Mouse (Mus musculus) liver, postnatal 0 days (tissue): ENCODE measurements at regions not wholly inside any gene's neighbourhood (a gene's known extent, or its start where the extent isn't known, plus 50 kb on each side); places are given as distances from the start of the nearest gene placed in this dataset.
A peak's percentile ranks its signal among the peaks of the same experiment; 100 is the strongest.

ENCODE experiments used
- ATAC-seq: fragments of 200-750 bp; cut with Nextera tagmentation; 2 replicates; pipeline ENCODE4 v1.8.0; 2017; ENCODE audit warnings: mild to moderate bottlenecking, moderate library complexity
- DNase-seq: peaks from one replicate; pipeline ENCODE4 v3.0.0-alpha.2; 2016
- H3K27ac ChIP-seq: fragments of 300-500 bp; sonication (generic); 2 replicates; pipeline ENCODE4 v1.5.1; 2014; ENCODE audit warnings: antibody characterized with exemption, moderate library complexity, mild to moderate bottlenecking, low read depth
- H3K27me3 ChIP-seq: fragments of 300-500 bp; sonication (generic); 2 replicates; pipeline ENCODE4 v1.6.1; 2014; ENCODE audit warnings: low read length, control low read depth, mixed read lengths; ENCODE audit not compliant: insufficient read depth
- H3K36me3 ChIP-seq: fragments of 300-500 bp; sonication (generic); replicated peaks from 2 replicates; pipeline ENCODE4 v1.6.1; 2014; ENCODE audit warnings: mild to moderate bottlenecking, control low read depth, low read length, moderate library complexity, mixed read lengths; ENCODE audit not compliant: insufficient read depth
- H3K4me1 ChIP-seq: fragments of 300-500 bp; sonication (generic); 2 replicates; pipeline ENCODE4 v1.6.1; 2014; ENCODE audit warnings: antibody characterized with exemption, mild to moderate bottlenecking, control low read depth; ENCODE audit not compliant: insufficient read depth
- H3K4me2 ChIP-seq: fragments of 300-500 bp; sonication (generic); 2 replicates; pipeline ENCODE4 v1.6.1; 2014; ENCODE audit warnings: low read depth, mild to moderate bottlenecking, low read length, moderate library complexity, mixed read lengths
- H3K4me3 ChIP-seq: fragments of 300-500 bp; sonication (generic); 2 replicates; pipeline ENCODE4 v1.5.1; 2014; ENCODE audit warnings: low read depth, low read length
- H3K9ac ChIP-seq: fragments of 300-500 bp; sonication (generic); replicated peaks from 2 replicates; pipeline ENCODE4 v1.6.1; 2014; ENCODE audit warnings: mild to moderate bottlenecking, moderate library complexity
- H3K9me3 ChIP-seq: fragments of 300-500 bp; sonication (generic); 2 replicates; pipeline ENCODE4 v1.6.1; 2016; ENCODE audit warnings: mild to moderate bottlenecking, control low read depth, low read length, mixed read lengths
- CTCF ChIP-seq: sonication (generic); IDR thresholded peaks from 2 replicates; pipeline ENCODE4 v1.5.1; 2016; ENCODE audit warnings: antibody characterized with exemption, low read depth
- EP300 ChIP-seq: IDR thresholded peaks from 2 replicates; pipeline ENCODE4 v1.6.1; 2016; ENCODE audit warnings: antibody characterized with exemption, low read depth, mild to moderate bottlenecking
- WGBS: fragments of 180-500 bp; shearing (Covaris S2); extraction: QIAGEN DNeasy Blood & Tissue Kit; methylation state at CpG from one replicate; pipeline ENCODE4 v1.1.7; 2014; ENCODE audit not compliant: insufficient replicate concordance; 5-methylcytosine and 5-hydroxymethylcytosine counted together

DNA sequence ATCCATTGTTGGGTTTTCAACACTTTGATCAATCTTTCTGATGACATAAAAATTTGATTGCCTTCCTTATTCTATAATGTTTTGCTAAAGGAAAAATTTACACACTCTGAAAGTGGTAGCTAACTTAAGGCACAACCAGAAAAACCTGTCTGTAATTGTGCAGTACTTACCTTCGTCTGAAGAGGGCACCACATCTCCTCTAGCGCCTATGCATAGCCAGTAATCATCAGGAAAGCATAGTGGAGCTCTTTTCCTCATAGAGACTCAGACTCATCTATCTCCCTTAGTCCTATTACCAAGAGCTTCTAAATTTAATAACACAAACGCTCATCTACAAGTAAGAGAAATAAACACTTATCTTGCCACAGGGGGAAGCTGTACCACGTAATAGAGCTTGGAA is 342.1 kb upstream of the Got2 start:
- H3K4me1 ChIP-seq = no peaks in the 10 kb centered on the region
- no peak overlapping the region for H3K4me2 ChIP-seq
- no peak overlapping the region for H3K4me3 ChIP-seq
- ATAC-seq (no peak), DNase-seq (no peak)
- 32% methylated on average over 4 of the region's 4 CpGs for WGBS
- no peaks in the 10 kb centered on the region for H3K9me3 ChIP-seq
- TF ChIP-seq CTCF = peak; percentile 35; the same call in 1 of the 2 replicates
- no peak for TF ChIP-seq EP300
- no peak overlapping the region for H3K9ac ChIP-seq
- H3K27me3 ChIP-seq = no peaks in the 10 kb centered on the region
- no peaks in the 10 kb centered on the region for H3K36me3 ChIP-seq
- no peak overlapping the region for H3K27ac ChIP-seq
